Mouse (Mus musculus) limb, embryonic 14.5 days (tissue): ENCODE data around the gene Nmb. TPM values are rescaled to one million over a fixed set of nuclear protein-coding genes. Genes with fewer than 3 reads are reported as not detected.

ENCODE experiments used
- ATAC-seq: fragments of 200-750 bp; cut with Nextera tagmentation; 2 replicates; pipeline ENCODE4 v1.8.0; 2017; ENCODE audit warnings: low read depth, moderate number of reproducible peaks, moderate TSS enrichment; ENCODE audit not compliant: low FRiP score
- DNase-seq: peaks from one replicate; pipeline ENCODE4 v3.0.0-alpha.2; 2015; ENCODE audit warnings: low spot score
- H3K27ac ChIP-seq: fragments of 300-500 bp; sonication (generic); replicated peaks from 2 replicates; pipeline ENCODE4 v1.5.1; 2014; ENCODE audit warnings: low read depth, mild to moderate bottlenecking, low read length, moderate library complexity, mixed read lengths
- H3K27me3 ChIP-seq: fragments of 300-500 bp; sonication (generic); 2 replicates; pipeline ENCODE4 v1.6.1; 2014; ENCODE audit warnings: low read length, mixed read lengths; ENCODE audit not compliant: control insufficient read depth, insufficient read depth
- H3K36me3 ChIP-seq: fragments of 300-500 bp; sonication (generic); 2 replicates; pipeline ENCODE4 v1.6.1; 2014; ENCODE audit warnings: mild to moderate bottlenecking, low read length, moderate library complexity, mixed read lengths; ENCODE audit not compliant: control insufficient read depth, insufficient read depth
- H3K4me1 ChIP-seq: fragments of 300-500 bp; sonication (generic); 2 replicates; pipeline ENCODE4 v1.6.1; 2014; ENCODE audit warnings: antibody characterized with exemption, low read length, mixed read lengths; ENCODE audit not compliant: control insufficient read depth, insufficient read depth
- H3K4me2 ChIP-seq: fragments of 300-500 bp; sonication (generic); replicated peaks from 2 replicates; pipeline ENCODE4 v1.6.1; 2014; ENCODE audit warnings: low read depth, mild to moderate bottlenecking, low read length, moderate library complexity; ENCODE audit not compliant: severe bottlenecking
- H3K4me3 ChIP-seq: fragments of 300-500 bp; sonication (generic); replicated peaks from 2 replicates; pipeline ENCODE4 v1.5.1; 2014; ENCODE audit warnings: low read length
- H3K9ac ChIP-seq: fragments of 300-500 bp; sonication (generic); 2 replicates; pipeline ENCODE4 v1.6.1; 2014; ENCODE audit warnings: mild to moderate bottlenecking, low read depth, low read length, moderate library complexity; ENCODE audit not compliant: severe bottlenecking
- H3K9me3 ChIP-seq: fragments of 300-500 bp; sonication (generic); 2 replicates; pipeline ENCODE4 v1.6.1; 2016; ENCODE audit warnings: low read length; ENCODE audit not compliant: control insufficient read depth
- POLR2A ChIP-seq: fragments of 200-500 bp; IDR thresholded peaks from 2 replicates; pipeline ENCODE4 v1.8.0; 2012; ENCODE audit warnings: inconsistent platforms, mild to moderate bottlenecking, moderate library complexity, borderline replicate concordance; ENCODE audit not compliant: insufficient read depth, insufficient read length; ENCODE audit errors: extremely low read depth
- WGBS: fragments of 180-500 bp; shearing (Covaris S2); extraction: QIAGEN DNeasy Blood & Tissue Kit; methylation state at CpG from one replicate; pipeline ENCODE4 v1.1.7; 2014; 5-methylcytosine and 5-hydroxymethylcytosine counted together
- polyA plus RNA-seq, 2 experiments: library from polyadenylated mRNA; depleted of rRNA in 1 of 2; stranded (reverse) in 1 of 2; unstranded in 1 of 2; fragments of >200 nt; fragmentation: Nextera tagmentation in 1 of 2; extraction: Ambion mirVana in 1 of 2; gene quantifications; 2 replicates each; pipeline versions ENCODE4 v1.2.1 to v1.2.3; 2012 to 2014

Nmb gene
- polyA plus RNA-seq, 2 experiments = 4.9 to 8.3 TPM

- WGBS = 49% methylated on average over 37 of the region's 37 CpGs
- H3K27me3 ChIP-seq = no peaks in the 10 kb centered on the region
- no peak overlapping the region for H3K4me3 ChIP-seq
- no peak overlapping the region for H3K4me2 ChIP-seq
- no peaks in the 10 kb centered on the region for H3K4me1 ChIP-seq
- H3K36me3 ChIP-seq = peaks cover 68% of the 10 kb centered on the region
- H3K9ac ChIP-seq = no peak overlapping the region
- no peak overlapping the region for H3K27ac ChIP-seq
- no peak for TF ChIP-seq POLR2A
- no peak for ATAC-seq
- H3K9me3 ChIP-seq = no peaks in the 10 kb centered on the region
- no peak for DNase-seq
Measured at GRCm38 (mm10) chr7:80875727-80876126, 29.1 kb downstream of the Nmb start.

- no peaks in the 10 kb centered on the region for H3K27me3 ChIP-seq
- ATAC-seq (no peak), DNase-seq (no peak)
- no peak overlapping the region for H3K4me2 ChIP-seq
- 93% methylated on average over 2 of the region's 2 CpGs for WGBS
- no peaks in the 10 kb centered on the region for H3K4me1 ChIP-seq
- H3K9ac ChIP-seq = no peak overlapping the region
- peaks cover 84% of the 10 kb centered on the region for H3K36me3 ChIP-seq
- H3K9me3 ChIP-seq = no peaks in the 10 kb centered on the region
- TF ChIP-seq POLR2A = no peak
- H3K27ac ChIP-seq = no peak overlapping the region
- no peak overlapping the region for H3K4me3 ChIP-seq
Measured at GRCm38 (mm10) chr7:80873631-80874030, 31.2 kb downstream of the Nmb start.

- peaks cover 88% of the 10 kb centered on the region for H3K36me3 ChIP-seq
- H3K9me3 ChIP-seq = no peaks in the 10 kb centered on the region
- TF ChIP-seq POLR2A = no peak
- WGBS = 87% methylated on average over 5 of the region's 5 CpGs
- H3K27me3 ChIP-seq = no peaks in the 10 kb centered on the region
- H3K27ac ChIP-seq = no peak overlapping the region
- DNase-seq (no peak), ATAC-seq (no peak)
- H3K4me3 ChIP-seq = no peak overlapping the region
- H3K9ac ChIP-seq = no peak overlapping the region
- no peaks in the 10 kb centered on the region for H3K4me1 ChIP-seq
- no peak overlapping the region for H3K4me2 ChIP-seq
Measured at GRCm38 (mm10) chr7:80873038-80873437, 31.8 kb downstream of the Nmb start.

GRCm38 (mm10) chr7:80868686-80869085 lies 36.2 kb downstream of the Nmb start:
- no peak overlapping the region for H3K9ac ChIP-seq
- H3K27ac ChIP-seq = no peak overlapping the region
- WGBS = 88% methylated on average over 2 of the region's 2 CpGs
- DNase-seq (no peak), ATAC-seq (no peak)
- H3K9me3 ChIP-seq = no peaks in the 10 kb centered on the region
- 0 out of 2 replicates have a peak, but pooled peaks cover 3% of the 10 kb centered on the region for H3K4me1 ChIP-seq
- H3K4me2 ChIP-seq = no peak overlapping the region
- peaks cover 83% of the 10 kb centered on the region for H3K36me3 ChIP-seq
- no peaks in the 10 kb centered on the region for H3K27me3 ChIP-seq
- H3K4me3 ChIP-seq = no peak overlapping the region
- TF ChIP-seq POLR2A = no peak

- H3K9me3 ChIP-seq = no peaks in the 10 kb centered on the region
- ATAC-seq = no peak
- H3K27ac ChIP-seq = no peak overlapping the region
- no peak overlapping the region for H3K4me2 ChIP-seq
- DNase-seq = no peak
- no peaks in the 10 kb centered on the region for H3K27me3 ChIP-seq
- no peak for TF ChIP-seq POLR2A
- no peak overlapping the region for H3K4me3 ChIP-seq
- peaks cover 10% of the 10 kb centered on the region for H3K4me1 ChIP-seq
- no peak overlapping the region for H3K9ac ChIP-seq
- H3K36me3 ChIP-seq = peaks cover 72% of the 10 kb centered on the region
- WGBS = 83% methylated on average over 7 of the region's 7 CpGs
Measured at GRCm38 (mm10) chr7:80866514-80867147, 38.2 kb downstream of the Nmb start.
